Mouse (Mus musculus): Measurements from ENCODE around the gene Nbeal2. TPM values are rescaled to one million over a fixed set of nuclear protein-coding genes. Genes with fewer than 3 reads are reported as not detected.

Gene Nbeal2
- total and polyA plus RNA-seq, 2 experiments from 2014 or later, result 1.8 to 11.5 TPM

GRCm38 (mm10) chr9:110617081-110617480, 36.9 kb downstream of the Nbeal2 start:
- no peak for ATAC-seq
- no peak overlapping the region for H3K4me3 ChIP-seq (ENCODE audit: low read length)

GRCm38 (mm10) chr9:110611471-110611870, 42.5 kb downstream of the Nbeal2 start:
- no peak overlapping the region for H3K9ac ChIP-seq (replicated peaks; ENCODE audit: low read length)
- H3K27ac ChIP-seq, result no peak overlapping the region
- DNase-seq (ENCODE audit: low spot score) (no peak), ATAC-seq (no peak)
- H3K4me2 ChIP-seq (ENCODE audit: low read depth, low read length), result no peak overlapping the region
- H3K27me3 ChIP-seq (ENCODE audit: insufficient read depth, low read length), result no peaks in the 10 kb centered on the region
- no peak overlapping the region for H3K4me3 ChIP-seq (ENCODE audit: low read length)
- no peaks in the 10 kb centered on the region for H3K9me3 ChIP-seq (ENCODE audit: low read length)
- WGBS, result 81% methylated on average over 3 of the region's 3 CpGs
- no peak for TF ChIP-seq CTCF (IDR thresholded peaks at IDR 0.05; ENCODE audit: low read depth)
- H3K4me1 ChIP-seq (ENCODE audit: insufficient read depth, low read length), result no peaks in the 10 kb centered on the region
- H3K36me3 ChIP-seq (ENCODE audit: insufficient read depth, low read length), result peaks cover 15% of the 10 kb centered on the region

More at GRCm38 (mm10) chr9:110617081-110617480, 36.9 kb downstream of the Nbeal2 start:
- H3K9ac ChIP-seq (replicated peaks; ENCODE audit: low read length), result no peak overlapping the region
- no peak overlapping the region for H3K27ac ChIP-seq
- no peak overlapping the region for H3K4me2 ChIP-seq (ENCODE audit: low read depth, low read length)
- H3K4me1 ChIP-seq (ENCODE audit: insufficient read depth, low read length), result no peaks in the 10 kb centered on the region
- no peak for TF ChIP-seq CTCF (IDR thresholded peaks at IDR 0.05; ENCODE audit: low read depth)
- H3K9me3 ChIP-seq (ENCODE audit: low read length), result no peaks in the 10 kb centered on the region
- H3K36me3 ChIP-seq (ENCODE audit: insufficient read depth, low read length), result peaks cover 34% of the 10 kb centered on the region
- no peaks in the 10 kb centered on the region for H3K27me3 ChIP-seq (ENCODE audit: insufficient read depth, low read length)
- 79% methylated on average over 3 of the region's 3 CpGs for WGBS
- no peak for DNase-seq (ENCODE audit: low spot score)

- H3K27me3 ChIP-seq (ENCODE audit: insufficient read depth, low read length), result no peaks in the 10 kb centered on the region
- no peaks in the 10 kb centered on the region for H3K4me1 ChIP-seq (ENCODE audit: insufficient read depth, low read length)
- H3K4me2 ChIP-seq (ENCODE audit: low read depth, low read length), result no peak overlapping the region
- DNase-seq (ENCODE audit: low spot score) (no peak), ATAC-seq (no peak)
- H3K36me3 ChIP-seq (ENCODE audit: insufficient read depth, low read length), result no peaks in the 10 kb centered on the region
- TF ChIP-seq CTCF (IDR thresholded peaks at IDR 0.05; ENCODE audit: low read depth), result no peak
- no peak overlapping the region for H3K27ac ChIP-seq
- WGBS, result 73% methylated on average over 1 of the region's 1 CpGs
- H3K9me3 ChIP-seq (ENCODE audit: low read length), result no peaks in the 10 kb centered on the region
- H3K9ac ChIP-seq (replicated peaks; ENCODE audit: low read length), result no peak overlapping the region
- H3K4me3 ChIP-seq (ENCODE audit: low read length), result no peak overlapping the region
These were observed 70.4 kb downstream of the Nbeal2 start for GRCm38 (mm10) chr9:110583521-110583920.

GRCm38 (mm10) chr9:110582161-110582560, 71.8 kb downstream of the Nbeal2 start:
- no peak for ATAC-seq
- Histone ChIP-seq H3K27me3 (ENCODE audit: insufficient read depth, low read length) (no peaks in the 10 kb centered on the region), H3K4me3 (ENCODE audit: low read length) (no peak overlapping the region), H3K4me2 (ENCODE audit: low read depth, low read length) (no peak overlapping the region), H3K36me3 (ENCODE audit: insufficient read depth, low read length) (no peaks in the 10 kb centered on the region), H3K9ac (replicated peaks; ENCODE audit: low read length) (no peak overlapping the region), H3K27ac (no peak overlapping the region), H3K9me3 (ENCODE audit: low read length) (no peaks in the 10 kb centered on the region), H3K4me1 (ENCODE audit: insufficient read depth, low read length) (no peaks in the 10 kb centered on the region)
- DNase-seq (ENCODE audit: low spot score), result no peak
- 78% methylated on average over 2 of the region's 2 CpGs for WGBS
- TF ChIP-seq CTCF (IDR thresholded peaks at IDR 0.05; ENCODE audit: low read depth), result no peak

Small RNAs within 50 kb of the gene (microRNA-seq; reads per million reads assigned to microRNA genes)
- 0 reads per million in 2 experiments for gene Mir8107

Other genes with a start within 250 kb of the Nbeal2 start
- 23.4 and 31.6 TPM in 2 replicates for gene Ptpn23, start 245.9 kb downstream of the Nbeal2 start, total RNA-seq (2014; rRNA removed)
- gene Ptpn23, start 245.9 kb downstream of the Nbeal2 start, polyA plus RNA-seq (2015; fragmentation: Nextera tagmentation; extraction: Ambion mirVana), result 12.0 and 13.2 TPM in 2 replicates
- gene Ngp, start 234.4 kb downstream of the Nbeal2 start, total RNA-seq (2014; rRNA removed), result 0.16 and 0.54 TPM in 2 replicates
- gene Ngp, start 234.4 kb downstream of the Nbeal2 start, polyA plus RNA-seq (2015; fragmentation: Nextera tagmentation; extraction: Ambion mirVana), result 0.96 and 1.6 TPM in 2 replicates
- 30.6 and 32.1 TPM in 2 replicates for gene Klhl18, start 177.5 kb downstream of the Nbeal2 start, total RNA-seq (2014; rRNA removed)
- gene Klhl18, start 177.5 kb downstream of the Nbeal2 start, polyA plus RNA-seq (2015; fragmentation: Nextera tagmentation; extraction: Ambion mirVana), result 16.1 and 19.0 TPM in 2 replicates
- gene Kif9, start 177.2 kb downstream of the Nbeal2 start, total RNA-seq (2014; rRNA removed), result 3.3 and 3.9 TPM in 2 replicates
- 3.9 and 4.0 TPM in 2 replicates for gene Kif9, start 177.2 kb downstream of the Nbeal2 start, polyA plus RNA-seq (2015; fragmentation: Nextera tagmentation; extraction: Ambion mirVana)
- gene Setd2, start 121.6 kb downstream of the Nbeal2 start, total RNA-seq (2014; rRNA removed), result 58.9 and 64.9 TPM in 2 replicates
- gene Setd2, start 121.6 kb downstream of the Nbeal2 start, polyA plus RNA-seq (2015; fragmentation: Nextera tagmentation; extraction: Ambion mirVana), result 24.7 and 25.6 TPM in 2 replicates
- 23.1 and 30.6 TPM in 2 replicates for gene Nradd, start 29.7 kb downstream of the Nbeal2 start, total RNA-seq (2014; rRNA removed)
- 18.7 and 19.3 TPM in 2 replicates for gene Nradd, start 29.7 kb downstream of the Nbeal2 start, polyA plus RNA-seq (2015; fragmentation: Nextera tagmentation; extraction: Ambion mirVana)
- gene Ccdc12, start 2.3 kb upstream of the Nbeal2 start, total RNA-seq (2014; rRNA removed), result 15.0 and 17.0 TPM in 2 replicates
- gene Ccdc12, start 2.3 kb upstream of the Nbeal2 start, polyA plus RNA-seq (2015; fragmentation: Nextera tagmentation; extraction: Ambion mirVana), result 108 and 113 TPM in 2 replicates
- gene Myl3, start 87.7 kb upstream of the Nbeal2 start, total RNA-seq (2014; rRNA removed), result 0.72 TPM in 1 of 2 replicates, not detected in the other
- gene Myl3, start 87.7 kb upstream of the Nbeal2 start, polyA plus RNA-seq (2015; fragmentation: Nextera tagmentation; extraction: Ambion mirVana), result 0.65 and 0.89 TPM in 2 replicates
- 27.7 and 29.2 TPM in 2 replicates for gene Pth1r, start 93.0 kb upstream of the Nbeal2 start, total RNA-seq (2014; rRNA removed)
- 11.7 and 12.5 TPM in 2 replicates for gene Pth1r, start 93.0 kb upstream of the Nbeal2 start, polyA plus RNA-seq (2015; fragmentation: Nextera tagmentation; extraction: Ambion mirVana)
- not detected in 2 replicates for gene Prss42, start 144.0 kb upstream of the Nbeal2 start, total RNA-seq (2014; rRNA removed)
- not detected in 2 replicates for gene Prss42, start 144.0 kb upstream of the Nbeal2 start, polyA plus RNA-seq (2015; fragmentation: Nextera tagmentation; extraction: Ambion mirVana)
- gene Prss44, start 159.8 kb upstream of the Nbeal2 start, total RNA-seq (2014; rRNA removed), result 0.10 TPM in 1 of 2 replicates, not detected in the other
- not detected in 2 replicates for gene Prss44, start 159.8 kb upstream of the Nbeal2 start, polyA plus RNA-seq (2015; fragmentation: Nextera tagmentation; extraction: Ambion mirVana)
- gene Prss43, start 172.5 kb upstream of the Nbeal2 start, total RNA-seq (2014; rRNA removed), result not detected in 2 replicates
- 0.21 and 0.32 TPM in 2 replicates for gene Prss43, start 172.5 kb upstream of the Nbeal2 start, polyA plus RNA-seq (2015; fragmentation: Nextera tagmentation; extraction: Ambion mirVana)
- 0.47 TPM in 1 of 2 replicates, not detected in the other for gene Prss45, start 180.4 kb upstream of the Nbeal2 start, total RNA-seq (2014; rRNA removed)
- 0.16 and 0.29 TPM in 2 replicates for gene Prss45, start 180.4 kb upstream of the Nbeal2 start, polyA plus RNA-seq (2015; fragmentation: Nextera tagmentation; extraction: Ambion mirVana)
- gene Prss46, start 190.3 kb upstream of the Nbeal2 start, total RNA-seq (2014; rRNA removed), result not detected in 2 replicates
- not detected in 2 replicates for gene Prss46, start 190.3 kb upstream of the Nbeal2 start, polyA plus RNA-seq (2015; fragmentation: Nextera tagmentation; extraction: Ambion mirVana)
- 1.2 TPM in 2 replicates for gene Prss50, start 203.8 kb upstream of the Nbeal2 start, total RNA-seq (2014; rRNA removed)
- gene Prss50, start 203.8 kb upstream of the Nbeal2 start, polyA plus RNA-seq (2015; fragmentation: Nextera tagmentation; extraction: Ambion mirVana), result 1.4 and 1.7 TPM in 2 replicates
- gene Als2cl, start 225.7 kb upstream of the Nbeal2 start, total RNA-seq (2014; rRNA removed), result 10.7 and 16.3 TPM in 2 replicates
- gene Als2cl, start 225.7 kb upstream of the Nbeal2 start, polyA plus RNA-seq (2015; fragmentation: Nextera tagmentation; extraction: Ambion mirVana), result 2.2 and 2.5 TPM in 2 replicates
- gene Tmie, start 226.0 kb upstream of the Nbeal2 start, total RNA-seq (2014; rRNA removed), result 5.7 and 6.8 TPM in 2 replicates
- 6.2 and 7.1 TPM in 2 replicates for gene Tmie, start 226.0 kb upstream of the Nbeal2 start, polyA plus RNA-seq (2015; fragmentation: Nextera tagmentation; extraction: Ambion mirVana)

All from hindbrain, postnatal 0 days (tissue).